Mouse (Mus musculus): Measurements from ENCODE around the gene Mogat1.

- no peak for TF ChIP-seq POLR2A (IDR thresholded peaks at IDR 0.05; ENCODE audit: borderline replicate concordance, low read depth, low read length)
- no peak for TF ChIP-seq CTCF (IDR thresholded peaks at IDR 0.05; ENCODE audit: low read depth, low read length)
Measured at GRCm38 (mm10) chr1:78567834-78568507, 57.2 kb downstream of the Mogat1 start.

Measured in bone marrow macrophage, adult 2 months (primary cell).